Mouse (Mus musculus) right cerebral cortex, adult 18-20 months (tissue): ENCODE results near the gene Card6.
"Not testable (repeated sequence)": the region's sequence is repeated elsewhere in the genome, so short reads cannot be mapped to it uniquely, and the experiment has no call there.

Source experiments
- DNase-seq: peaks from one replicate; pipeline ENCODE4 v3.0.0; 2022; ENCODE audit warnings: mixed read lengths

Gene Card6

GRCm38 (mm10) chr15:5107686-5108654, at the start of gene Card6:
Gene Card6, minus strand, starts transcription at chr15:5108539.
- no peak for DNase-seq

- no peak for DNase-seq
Measured at GRCm38 (mm10) chr15:5157386-5157785, 49.0 kb upstream of the Card6 start.

GRCm38 (mm10) chr15:5156355-5156754, 48.0 kb upstream of the Card6 start:
- DNase-seq, result no peak

- DNase-seq, result no peak
Measured at GRCm38 (mm10) chr15:5155093-5155492, 46.8 kb upstream of the Card6 start.

- DNase-seq, result no peak
Measured at GRCm38 (mm10) chr15:5154621-5155020, 46.3 kb upstream of the Card6 start.

- no peak for DNase-seq
Measured at GRCm38 (mm10) chr15:5152171-5152570, 43.8 kb upstream of the Card6 start.

GRCm38 (mm10) chr15:5149187-5149586, 40.8 kb upstream of the Card6 start:
- no peak for DNase-seq

- no peak for DNase-seq
Measured at GRCm38 (mm10) chr15:5145196-5145945, 37.0 kb upstream of the Card6 start.

GRCm38 (mm10) chr15:5144021-5144778, 35.9 kb upstream of the Card6 start:
- peak; percentile 65 for DNase-seq

GRCm38 (mm10) chr15:5143361-5144020, 35.2 kb upstream of the Card6 start, which contains the start of gene Prkaa1:
Gene Prkaa1, plus strand, starts transcription at chr15:5143861.
- peak; percentile 77 for DNase-seq

- DNase-seq, result no peak
Measured at GRCm38 (mm10) chr15:5142714-5143113, 34.4 kb upstream of the Card6 start.

- DNase-seq, result no peak
Measured at GRCm38 (mm10) chr15:5142047-5142446, 33.7 kb upstream of the Card6 start.

GRCm38 (mm10) chr15:5140357-5140756, 32.0 kb upstream of the Card6 start:
- DNase-seq, result no peak

- DNase-seq, result no peak
Measured at GRCm38 (mm10) chr15:5139863-5140262, 31.5 kb upstream of the Card6 start.

GRCm38 (mm10) chr15:5139366-5139765, 31.0 kb upstream of the Card6 start:
- no peak for DNase-seq

GRCm38 (mm10) chr15:5138021-5138856, 29.9 kb upstream of the Card6 start:
- no peak for DNase-seq

GRCm38 (mm10) chr15:5134945-5135483, 26.7 kb upstream of the Card6 start:
- no peak for DNase-seq

GRCm38 (mm10) chr15:5134179-5134578, 25.8 kb upstream of the Card6 start:
- DNase-seq, result no peak

GRCm38 (mm10) chr15:5133301-5133700, 25.0 kb upstream of the Card6 start:
- no peak for DNase-seq

- not testable (repeated sequence) for DNase-seq
Measured at GRCm38 (mm10) chr15:5130887-5131668, 22.7 kb upstream of the Card6 start.
